Mouse (Mus musculus): ENCODE measurements at regions not wholly inside any gene's neighbourhood (a gene's known extent, or its start where the extent isn't known, plus 50 kb on each side); places are given as distances from the start of the nearest gene placed in this dataset.

GRCm38 (mm10) chr8:26226612-26227528, 107.5 kb downstream of the Gm45692 start:
- DNase-seq: no peak

- no peak for DNase-seq
These were observed 108.2 kb downstream of the Gm45692 start for GRCm38 (mm10) chr8:26227529-26227895.

- DNase-seq: no peak
These were observed 110.2 kb downstream of the Gm45692 start for GRCm38 (mm10) chr8:26229548-26229947.

- no peak for DNase-seq
These were observed 119.7 kb downstream of the Gm45692 start for GRCm38 (mm10) chr8:26239075-26239474.

GRCm38 (mm10) chr8:26239604-26240003, 120.3 kb downstream of the Gm45692 start:
- DNase-seq: no peak

- no peak for DNase-seq
These were observed 124.4 kb downstream of the Gm45692 start for GRCm38 (mm10) chr8:26243743-26244142.

GRCm38 (mm10) chr8:26244308-26244707, 125.0 kb downstream of the Gm45692 start:
- DNase-seq: no peak

- DNase-seq: no peak
These were observed 135.9 kb downstream of the Gm45692 start for GRCm38 (mm10) chr8:26255191-26255669.

GRCm38 (mm10) chr8:26260294-26260693, 141.0 kb downstream of the Gm45692 start:
- DNase-seq: no peak

GRCm38 (mm10) chr8:26262536-26262935, 143.2 kb downstream of the Gm45692 start:
- DNase-seq: no peak

- DNase-seq: peak; percentile 10
These were observed 145.6 kb downstream of the Gm45692 start for GRCm38 (mm10) chr8:26264869-26265321.

- DNase-seq: no peak
These were observed 146.0 kb downstream of the Gm45692 start for GRCm38 (mm10) chr8:26265366-26265765.

- no peak for DNase-seq
These were observed 147.1 kb downstream of the Gm45692 start for GRCm38 (mm10) chr8:26266384-26266783.

GRCm38 (mm10) chr8:26267569-26267968, 148.2 kb downstream of the Gm45692 start:
- no peak for DNase-seq

- DNase-seq: no peak
These were observed 149.5 kb downstream of the Gm45692 start for GRCm38 (mm10) chr8:26268751-26269415.

- DNase-seq: no peak
These were observed 152.8 kb downstream of the Gm45692 start for GRCm38 (mm10) chr8:26272110-26272509.

GRCm38 (mm10) chr8:26272675-26273414, 153.5 kb downstream of the Gm45692 start:
- no peak for DNase-seq

GRCm38 (mm10) chr8:26273415-26273760, 154.1 kb downstream of the Gm45692 start:
- DNase-seq: no peak

GRCm38 (mm10) chr8:26273792-26274191, 154.5 kb downstream of the Gm45692 start:
- no peak for DNase-seq

GRCm38 (mm10) chr8:26274481-26274880, 155.1 kb downstream of the Gm45692 start:
- no peak for DNase-seq

GRCm38 (mm10) chr8:26282156-26282935, 163.0 kb downstream of the Gm45692 start:
- no peak for DNase-seq

GRCm38 (mm10) chr8:26283957-26284356, 164.6 kb downstream of the Gm45692 start:
- DNase-seq: no peak

Measured in cerebellum, adult 9-11 months (tissue).